Mouse (Mus musculus): ENCODE results near the gene Pde4b.

DNA sequence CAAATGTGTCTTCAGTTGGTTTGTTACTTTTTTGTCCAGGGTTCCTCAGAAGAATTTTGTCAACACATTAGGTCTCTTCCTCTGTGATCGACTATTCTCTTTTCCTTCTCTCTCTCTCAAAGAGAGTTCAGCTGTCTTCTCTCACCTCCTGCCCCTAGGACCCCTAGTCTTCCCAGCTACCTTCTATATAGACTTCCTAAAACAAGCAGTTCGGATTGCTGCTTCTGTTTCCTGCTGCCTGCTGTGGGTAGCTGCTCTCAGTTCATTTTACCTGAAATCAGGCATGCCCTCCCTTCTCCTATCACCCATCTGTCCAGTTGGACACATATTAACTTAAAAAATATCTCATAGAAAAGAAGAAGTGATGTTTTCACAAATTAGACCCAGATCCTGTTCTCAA lies 430.3 kb downstream of the Pde4b start:
- no peak for TF ChIP-seq CTCF (IDR thresholded peaks at IDR 0.05; ENCODE audit: low read depth, low read length)
- TF ChIP-seq POLR2A (IDR thresholded peaks at IDR 0.05; ENCODE audit: extremely low read depth, insufficient read depth, low read length) = no peak
